In genomic region chrX:163938587-163938986, GRCm38 (mm10) we compare ENCODE assay signal across 10 mouse cellular contexts. TPM values are rescaled to one million over a fixed set of nuclear protein-coding genes. Genes with fewer than 3 reads are reported as not detected.
A peak's percentile ranks its signal among the peaks of the same experiment; 100 is the strongest.
DNase-seq lines count a peak whose midpoint lies in the region.
"Had no signal": no experiment of that assay in that cellular context is flagged by ENCODE, and none has a peak within 500 bp of the region (broad histone marks: within the 10 kb centered on the region; RNA-seq: fewer than 3 reads in every experiment).

No protein-coding gene starts in this region.

- DNase-seq in heart, adult 8-10 months (ENCODE audit: low spot score): peak; percentile 35
- no peak for DNase-seq in heart, postnatal 4 days
- peak; percentile 33 for DNase-seq in adrenal gland, postnatal 10 days
- peak; percentile 16 for DNase-seq in heart, postnatal 25 days (ENCODE audit: low spot score)
- peak; percentile 14 for DNase-seq in right cerebral cortex, postnatal 14 days
- no peak for DNase-seq in cerebellum, adult 8-10 months
- DNase-seq in cerebellum, adult 9-10 months: no peak
- no peak for DNase-seq in ovary, postnatal 10 days (ENCODE audit: low spot score)
- DNase-seq: kidney, adult 2 months; thymus, adult 18-20 months had no signal

- intact Hi-C loops in heart, postnatal 25 days (cut with DNase I): no loop called here

RNA-seq across cellular contexts. Expression of gene Zrsr2, which starts 19.9 kb away (rescaled TPM):
- 10 to 100 TPM in 3 of 4 experiments, 1 to 10 TPM in 1; 6.4 to 11.5 (median 11.1) TPM for total RNA-seq in heart, adult 8-10 months (2022)
- 10 to 100 TPM; 13.7 to 24.4 TPM for total RNA-seq in heart, postnatal 4 days (2021)
- total RNA-seq in adrenal gland, postnatal 10 days (2021): 10 to 100 TPM; 24.4 to 27.4 TPM
- 10 to 100 TPM in 1 of 2 experiments, 1 to 10 TPM in 1; 8.9 to 11.9 TPM for total RNA-seq in heart, postnatal 25 days (2021)

RNA-seq across cellular contexts. Expression of gene Ap1s2, which starts 29.8 kb away (rescaled TPM):
- total RNA-seq in heart, adult 8-10 months (2022): 10 to 100 TPM; 18.5 to 36.3 (median 27.2) TPM
- 10 to 100 TPM; 15.7 to 16.8 TPM for total RNA-seq in heart, postnatal 4 days (2021)
- total RNA-seq in adrenal gland, postnatal 10 days (2021): 10 to 100 TPM; 18.6 to 21.7 TPM
- total RNA-seq in heart, postnatal 25 days (2021): 10 to 100 TPM; 16.9 to 22.8 TPM

Comparison
In these comparisons a context has a peak if more than half of its experiments do, and no peak if none do; other contexts are left out.
1. DNase-seq: peak in heart, adult 8-10 months (single experiment), adrenal gland, postnatal 10 days (single experiment), heart, postnatal 25 days (single experiment) and right cerebral cortex, postnatal 14 days (single experiment); none in heart, postnatal 4 days (single experiment), cerebellum, adult 8-10 months (single experiment), cerebellum, adult 9-10 months (single experiment) and ovary, postnatal 10 days (single experiment).